Mouse (Mus musculus) MEL (cell line): ENCODE data around the gene Ankdd1b. TPM values are rescaled to one million over a fixed set of nuclear protein-coding genes. Genes with fewer than 3 reads are reported as not detected.

Source experiments
- DNase-seq: peaks from one replicate; pipeline ENCODE4 v3.0.0; 2011; ENCODE audit warnings: low read depth, low spot score
- H3K27ac ChIP-seq: 2 replicates; pipeline ENCODE4 v1.5.1; 2012; ENCODE audit warnings: low read depth, mild to moderate bottlenecking, control low read depth, low read length, moderate library complexity; ENCODE audit not compliant: control insufficient read depth
- H3K27me3 ChIP-seq, 2 experiments: fragments of 150-350 bp in 1 of 2; sonication (generic) in 1 of 2; 2 replicates each; pipeline ENCODE4 v1.6.1; 2012; ENCODE audit warnings: low read length in 2 of 2, mild to moderate bottlenecking in 2 of 2, improper control_type of control experiment in 1 of 2, moderate library complexity in 1 of 2; ENCODE audit not compliant: insufficient read depth in 2 of 2, control insufficient read depth in 1 of 2
- H3K36me3 ChIP-seq, 2 experiments: 2 replicates each; pipeline ENCODE4 v1.6.1; 2012 to 2014; ENCODE audit warnings: low read length in 2 of 2, improper control_type of control experiment in 1 of 2, inconsistent platforms in 1 of 2, mild to moderate bottlenecking in 1 of 2; ENCODE audit not compliant: insufficient read depth in 2 of 2, control insufficient read depth in 1 of 2
- H3K4me1 ChIP-seq, 2 experiments: fragments of 150-350 bp in 1 of 2; sonication (generic) in 1 of 2; 2 replicates each; pipeline ENCODE4 v1.6.1; 2012; ENCODE audit warnings: low read length in 2 of 2, improper control_type of control experiment in 1 of 2, mild to moderate bottlenecking in 1 of 2; ENCODE audit not compliant: insufficient read depth in 2 of 2, control insufficient read depth in 1 of 2
- H3K4me3 ChIP-seq, 2 experiments: fragments of 150-350 bp in 1 of 2; sonication (generic) in 1 of 2; 2 replicates each; pipeline ENCODE4 v1.5.1; 2012; ENCODE audit warnings: low read depth in 2 of 2, low read length in 2 of 2, mild to moderate bottlenecking in 2 of 2, moderate library complexity in 2 of 2, control low read depth in 1 of 2, improper control_type of control experiment in 1 of 2; ENCODE audit not compliant: control insufficient read depth in 1 of 2, insufficient read depth in 1 of 2
- H3K79me2 ChIP-seq: 2 replicates; pipeline ENCODE4 v1.6.1; 2012; ENCODE audit warnings: mild to moderate bottlenecking, low read length, moderate library complexity; ENCODE audit not compliant: control insufficient read depth, poor library complexity, insufficient read depth
- H3K9ac ChIP-seq: 2 replicates; pipeline ENCODE4 v1.6.1; 2012; ENCODE audit warnings: low read depth, mild to moderate bottlenecking, control low read depth, low read length, moderate library complexity; ENCODE audit not compliant: control insufficient read depth, poor library complexity, severe bottlenecking
- H3K9me3 ChIP-seq: fragments of 150-350 bp; sonication (generic); replicated peaks from 2 replicates; pipeline ENCODE4 v1.6.1; 2012; ENCODE audit warnings: mild to moderate bottlenecking, low read length, improper control_type of control experiment, moderate library complexity; ENCODE audit not compliant: insufficient read depth
- CTCF ChIP-seq, 3 experiments: IDR thresholded peaks in 2 of 3; conservative IDR thresholded peaks in 1 of 3; 2 replicates each; pipeline ENCODE4 v1.5.1; 2011 to 2012; ENCODE audit warnings: low read length in 3 of 3, low read depth in 2 of 3, mild to moderate bottlenecking in 2 of 3, improper control_type of control experiment in 1 of 3, inconsistent platforms in 1 of 3, mixed read lengths in 1 of 3, moderate library complexity in 1 of 3; ENCODE audit not compliant: control insufficient read depth in 1 of 3, insufficient read depth in 1 of 3, poor library complexity in 1 of 3, severe bottlenecking in 1 of 3
- GATA1 ChIP-seq: IDR thresholded peaks from 2 replicates; pipeline ENCODE4 v1.6.1; 2011; ENCODE audit warnings: low read depth, low read length, improper control_type of control experiment
- MEF2A ChIP-seq: IDR thresholded peaks from 2 replicates; pipeline ENCODE4 v1.6.1; 2014; ENCODE audit warnings: low read depth, mild to moderate bottlenecking, inconsistent platforms, low read length, improper control_type of control experiment; ENCODE audit not compliant: poor library complexity, insufficient replicate concordance, severe bottlenecking; ENCODE audit errors: extremely low read depth
- NRF1 ChIP-seq: IDR thresholded peaks from 2 replicates; pipeline ENCODE4 v1.6.1; 2014; ENCODE audit warnings: low read depth, mild to moderate bottlenecking, inconsistent platforms, low read length, improper control_type of control experiment, moderate library complexity; ENCODE audit not compliant: poor library complexity, insufficient read depth, severe bottlenecking
- POLR2A ChIP-seq, 2 experiments: IDR thresholded peaks; 2 replicates each; pipeline ENCODE4 v1.6.1; 2011 to 2012; ENCODE audit warnings: low read length in 2 of 2, mild to moderate bottlenecking in 2 of 2, control low read depth in 1 of 2, improper control_type of control experiment in 1 of 2, low read depth in 1 of 2, moderate library complexity in 1 of 2; ENCODE audit not compliant: control insufficient read depth in 1 of 2, insufficient read depth in 1 of 2, poor library complexity in 1 of 2
- RAD21 ChIP-seq: IDR thresholded peaks from 2 replicates; pipeline ENCODE4 v1.6.1; 2011; ENCODE audit warnings: mild to moderate bottlenecking, low read depth, low read length, improper control_type of control experiment
- RCOR1 ChIP-seq: IDR thresholded peaks from 2 replicates; pipeline ENCODE4 v1.6.1; 2012; ENCODE audit warnings: low read depth, mild to moderate bottlenecking, inconsistent platforms, low read length, improper control_type of control experiment
- SMC3 ChIP-seq: IDR thresholded peaks from 2 replicates; pipeline ENCODE4 v1.6.1; 2011; ENCODE audit warnings: low read depth, low read length, improper control_type of control experiment
- TAL1 ChIP-seq: IDR thresholded peaks from 2 replicates; pipeline ENCODE4 v1.6.1; 2012; ENCODE audit warnings: mild to moderate bottlenecking, inconsistent platforms, low read length, moderate library complexity, mixed read lengths
- polyA plus RNA-seq, 2 experiments: library from polyadenylated mRNA; stranded (reverse) in 1 of 2; unstranded in 1 of 2; fragments of >175 nt in 1 of 2; fragments of >200 nt in 1 of 2; gene quantifications; 2 replicates each; pipeline versions ENCODE4 v1.2.1 to v1.2.4; 2012; ENCODE audit warnings: low replicate concordance in 2 of 2, low read depth in 1 of 2; ENCODE audit not compliant: insufficient read length in 2 of 2, insufficient read depth in 1 of 2, missing spikeins in 1 of 2
- total RNA-seq: library from RNA; depleted of rRNA; stranded (reverse); fragments of 300-350 nt; gene quantifications from 2 replicates; pipeline ENCODE4 v1.2.3, GENCODE M21; 2012; rRNA removed

The Ankdd1b gene
- total and polyA plus RNA-seq, 3 experiments: 0.12 TPM; not detected in 2

DNA sequence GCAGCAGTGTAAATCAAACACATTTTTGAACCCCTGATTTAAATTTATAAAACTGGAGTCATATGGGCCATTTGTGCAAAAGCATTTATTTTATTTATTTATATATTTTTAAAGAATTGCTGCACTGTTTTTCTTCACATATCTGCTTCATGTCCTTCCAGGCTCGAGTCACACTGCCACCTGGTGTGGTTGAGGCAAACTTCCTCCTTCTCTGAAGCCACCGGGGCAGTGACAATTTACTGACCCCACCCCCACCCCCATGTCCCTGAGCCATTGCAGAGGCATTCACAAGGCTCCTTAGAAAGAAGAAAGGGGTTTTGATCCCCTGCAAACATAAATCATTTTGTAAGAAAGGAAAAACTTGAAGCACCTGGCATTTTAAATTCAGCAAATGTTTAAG, 95.5 kb downstream of the Ankdd1b start:
- Histone ChIP-seq H3K4me1 (no peaks in the 10 kb centered on the region), H3K9ac (no peak overlapping the region), H3K79me2 (no peaks in the 10 kb centered on the region), H3K27me3 (no peaks in the 10 kb centered on the region; a peak in 1 of 4 replicates), H3K9me3 (no peaks in the 10 kb centered on the region), H3K27ac (no peak overlapping the region), H3K36me3 (no peaks in the 10 kb centered on the region), H3K4me3 (no peak overlapping the region)
- peak; percentile 53 for TF ChIP-seq SMC3
- TF ChIP-seq NRF1: no peak
- TF ChIP-seq CTCF (IDR thresholded peaks at IDR 0.05 in 2 of 3, conservative IDR thresholded peaks at IDR 0.05 in 1 of 3; ENCODE audit: control insufficient read depth in 1 of 3, insufficient read depth in 1 of 3, low read depth in 2 of 3, low read length in 3 of 3, poor library complexity in 1 of 3, severe bottlenecking in 1 of 3): peak in 2 of 3 experiments; percentile 41 to 42; a peak in 2 of 6 replicates
- no peak for TF ChIP-seq RCOR1
- TF ChIP-seq MEF2A: no peak
- TF ChIP-seq GATA1: no peak
- no peak for TF ChIP-seq TAL1
- TF ChIP-seq RAD21: peak; percentile 26
- no peak for TF ChIP-seq POLR2A (IDR thresholded peaks at IDR 0.05; ENCODE audit: control insufficient read depth in 1 of 2, insufficient read depth in 1 of 2, low read depth in 1 of 2, low read length in 2 of 2, poor library complexity in 1 of 2)
- peak; percentile 56 for DNase-seq

Other genes with a start within 250 kb of the Ankdd1b start
- gene Poc5, start 82.9 kb downstream of the Ankdd1b start, total RNA-seq: 15.5 and 17.1 TPM in 2 replicates
- gene Poc5, start 82.9 kb downstream of the Ankdd1b start, polyA plus RNA-seq: 10 to 100 TPM in 1 of 2 experiments, not detected in 1; 25.4 TPM
- gene Gm17622, start 19.5 kb upstream of the Ankdd1b start, total RNA-seq: not detected in 2 replicates
- not detected for gene Gm17622, start 19.5 kb upstream of the Ankdd1b start, polyA plus RNA-seq
- 2.8 and 2.9 TPM in 2 replicates for gene Polk, start 71.4 kb upstream of the Ankdd1b start, total RNA-seq
- 1 to 10 TPM in 1 of 2 experiments, not detected in 1; 3.6 TPM for gene Polk, start 71.4 kb upstream of the Ankdd1b start, polyA plus RNA-seq
- gene Col4a3bp, start 71.4 kb upstream of the Ankdd1b start, total RNA-seq: 8.8 and 8.9 TPM in 2 replicates
- gene Col4a3bp, start 71.4 kb upstream of the Ankdd1b start, polyA plus RNA-seq: 10 to 100 TPM in 1 of 2 experiments, not detected in 1; 12.1 TPM
- gene Hmgcr, start 199.7 kb upstream of the Ankdd1b start, total RNA-seq: 52.5 and 54.1 TPM in 2 replicates
- 10 to 100 TPM in 1 of 2 experiments, not detected in 1; 69.8 TPM for gene Hmgcr, start 199.7 kb upstream of the Ankdd1b start, polyA plus RNA-seq